Mouse (Mus musculus) urinary bladder, postnatal 4 days (tissue): ENCODE results near the gene Phactr2.

Experiments used
- DNase-seq, 2 experiments: peaks; one replicate each; pipeline ENCODE4 v3.0.0; 2021 to 2022; ENCODE audit warnings: low spot score in 2 of 2

Phactr2 gene

DNA sequence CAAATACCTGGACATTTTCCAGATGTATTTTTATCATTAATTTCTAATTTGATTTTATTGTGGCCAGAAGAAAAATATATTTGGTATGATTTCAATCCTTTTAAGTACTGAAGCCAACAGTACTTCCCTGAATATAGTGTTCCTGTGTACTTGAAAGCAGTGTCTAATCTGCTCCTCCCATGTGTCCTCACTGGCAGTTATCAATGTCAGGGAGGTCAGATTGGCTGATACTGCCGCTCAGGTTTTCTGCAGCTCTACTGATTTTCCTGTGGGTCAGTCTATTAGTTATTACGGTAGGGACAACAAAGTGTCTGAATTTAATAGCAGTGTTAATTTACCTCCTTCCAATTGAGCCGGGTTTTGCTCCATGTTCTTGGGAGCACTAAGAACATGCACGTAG, 312.2 kb downstream of the Phactr2 start:
- DNase-seq, result no peak

GRCm38 (mm10) chr10:13160913-13161312, 313.3 kb downstream of the Phactr2 start:
- DNase-seq, result no peak
